Mouse (Mus musculus) liver, postnatal 0 days (tissue): ENCODE data around the gene Crybb2.

Experiments
- CTCF ChIP-seq: sonication (generic); IDR thresholded peaks from 2 replicates; pipeline ENCODE4 v1.5.1; 2016; ENCODE audit warnings: antibody characterized with exemption, low read depth
- EP300 ChIP-seq: IDR thresholded peaks from 2 replicates; pipeline ENCODE4 v1.6.1; 2016; ENCODE audit warnings: antibody characterized with exemption, low read depth, mild to moderate bottlenecking

GRCm38 (mm10) chr5:113108165-113108764, 38.3 kb upstream of the Crybb2 start:
- no peak for TF ChIP-seq CTCF
- no peak for TF ChIP-seq EP300
